Mouse (Mus musculus) adipocyte (in vitro differentiated cells): Measurements from ENCODE around the gene Pdzd9.
"Not testable (repeated sequence)": the region's sequence is repeated elsewhere in the genome, so short reads cannot be mapped to it uniquely, and the experiment has no call there.

ENCODE experiments used
- DNase-seq: peaks from one replicate; pipeline ENCODE4 v3.0.0-alpha.2; 2016; ENCODE audit warnings: low spot score

Pdzd9 gene

DNA sequence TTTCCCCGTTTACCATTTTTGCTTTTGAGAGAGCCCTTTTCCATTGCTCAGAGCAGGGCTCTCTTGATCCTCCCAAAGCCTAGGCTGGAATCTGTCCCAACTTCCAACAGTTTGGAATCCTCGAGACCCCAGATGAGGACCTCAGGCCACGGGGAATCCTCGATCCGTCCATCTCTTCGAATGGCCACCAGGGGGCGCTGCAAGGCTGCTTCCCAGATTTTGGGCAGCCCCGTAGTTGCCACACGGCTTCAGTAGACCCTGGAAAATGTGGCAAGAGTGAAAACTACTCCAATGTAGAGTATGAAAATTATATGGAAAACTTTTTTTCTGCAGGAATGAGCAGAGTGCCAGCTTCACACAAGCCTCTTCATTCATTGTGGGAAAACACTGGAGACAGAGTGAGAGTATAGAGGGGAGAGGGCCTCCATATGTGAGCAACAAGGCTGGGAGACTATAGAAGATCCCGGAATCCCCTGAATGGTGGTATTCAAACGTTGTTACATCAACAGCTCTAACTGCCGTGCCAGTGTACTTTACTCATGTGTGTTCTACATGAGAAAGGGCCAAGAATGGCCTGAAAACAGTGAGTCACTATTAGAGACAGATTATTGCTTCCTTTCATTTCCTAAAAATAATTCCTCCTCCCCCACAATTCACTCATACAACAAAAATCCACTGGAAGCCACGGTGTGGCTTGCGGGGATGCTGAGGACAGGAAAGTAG, at the start of gene Pdzd9:
Gene Pdzd9, minus strand, starts transcription at position 191 of the 723 bp plus-strand sequence.
- DNase-seq = peak; percentile 76

DNA sequence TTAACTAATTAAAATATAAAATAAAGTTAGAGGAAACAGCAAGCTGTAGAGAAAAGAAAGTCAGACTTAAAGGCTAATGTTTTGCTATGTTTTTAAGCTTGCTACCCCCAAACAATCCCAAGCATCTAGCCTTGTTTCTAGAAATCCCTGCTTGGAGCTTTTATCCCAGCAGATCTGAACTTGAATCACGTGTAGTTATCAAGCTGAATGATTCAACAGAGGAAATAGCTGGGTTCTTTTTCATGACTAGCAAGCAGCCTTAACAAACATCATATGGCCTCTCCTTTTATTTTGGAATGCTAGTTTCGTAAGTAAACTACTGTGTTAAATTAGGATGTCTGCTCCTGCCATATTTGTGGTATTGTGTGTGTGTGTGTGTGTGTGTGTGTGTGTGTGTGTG, 47.1 kb upstream of the Pdzd9 start:
- DNase-seq = no peak

DNA sequence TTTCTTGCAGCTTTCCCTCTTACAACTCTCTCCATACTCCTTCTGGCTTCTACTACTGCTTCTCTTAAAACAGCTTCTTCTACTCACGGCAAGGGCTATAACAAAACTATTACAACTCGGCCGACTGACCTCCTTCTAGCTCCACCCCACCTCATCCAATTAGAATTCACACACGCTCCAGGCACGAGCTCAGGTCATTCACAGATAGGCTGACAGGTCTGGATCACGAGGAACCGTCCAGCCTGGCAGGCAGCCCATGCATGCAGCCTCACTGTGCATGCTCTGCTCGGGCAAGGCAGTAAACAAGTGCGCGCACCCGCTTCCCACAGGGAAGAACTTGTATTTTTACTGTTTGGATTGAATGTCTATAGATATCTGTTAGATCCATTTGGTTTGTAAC, 43.8 kb upstream of the Pdzd9 start:
- not testable (repeated sequence) for DNase-seq

DNA sequence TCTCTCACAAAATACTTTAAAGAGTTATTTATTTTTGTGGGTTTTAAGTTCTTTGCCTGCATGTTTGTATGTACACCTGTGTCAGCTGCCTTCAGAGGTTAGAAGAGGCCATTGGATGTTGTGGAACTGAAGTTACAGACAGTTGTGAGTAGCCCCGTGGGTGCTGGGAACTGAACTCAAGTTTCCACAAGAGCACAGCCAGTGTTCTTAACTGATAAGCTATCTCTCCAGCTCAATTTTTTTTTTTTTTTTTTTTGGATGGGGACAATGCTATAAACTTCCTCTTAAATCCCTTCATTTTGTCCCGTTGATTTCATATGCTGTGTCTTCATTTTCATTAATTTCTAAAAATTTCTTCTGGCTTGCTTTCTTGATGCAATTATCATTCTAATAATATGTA, 43.1 kb upstream of the Pdzd9 start:
- no peak for DNase-seq

DNA sequence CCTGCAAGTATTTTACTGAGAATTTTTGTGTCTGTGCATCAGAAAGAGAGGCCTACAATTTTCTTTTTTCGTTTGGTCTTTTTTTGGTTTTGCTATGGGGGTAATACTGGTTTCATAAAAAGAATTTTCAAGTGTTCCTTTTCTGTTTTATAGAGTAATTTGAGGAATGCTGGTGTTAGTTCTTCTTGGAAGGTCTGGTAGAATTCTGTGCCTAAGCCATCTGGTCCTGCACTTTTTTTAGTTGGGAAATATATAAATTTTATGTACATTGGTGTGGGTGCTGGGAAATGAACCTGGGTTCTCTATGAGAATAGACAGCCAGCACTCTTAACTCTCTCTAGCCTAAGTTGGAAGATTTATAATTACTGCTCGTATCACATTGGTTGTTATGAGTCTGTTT, 41.9 kb upstream of the Pdzd9 start:
- no peak for DNase-seq

DNA sequence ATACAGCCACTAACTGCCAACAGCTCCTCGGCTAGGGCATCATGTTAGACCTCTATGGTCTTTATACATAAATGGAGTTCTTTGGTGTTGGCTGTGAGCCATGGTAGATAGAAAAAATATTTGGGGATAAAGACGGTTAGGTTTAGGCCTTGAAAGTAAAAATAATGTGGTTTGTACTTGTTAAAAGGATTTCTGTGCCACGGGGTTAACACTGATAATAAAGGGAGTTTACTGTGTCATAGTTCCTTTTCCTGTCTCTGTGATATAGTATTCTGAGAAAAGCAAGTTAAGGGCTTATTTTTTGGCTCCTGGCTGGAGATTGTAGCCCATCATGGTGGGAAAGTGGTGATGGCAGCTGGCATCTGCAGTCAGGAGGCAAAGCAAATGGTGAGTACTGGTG, 33.7 kb upstream of the Pdzd9 start:
- no peak for DNase-seq

DNA sequence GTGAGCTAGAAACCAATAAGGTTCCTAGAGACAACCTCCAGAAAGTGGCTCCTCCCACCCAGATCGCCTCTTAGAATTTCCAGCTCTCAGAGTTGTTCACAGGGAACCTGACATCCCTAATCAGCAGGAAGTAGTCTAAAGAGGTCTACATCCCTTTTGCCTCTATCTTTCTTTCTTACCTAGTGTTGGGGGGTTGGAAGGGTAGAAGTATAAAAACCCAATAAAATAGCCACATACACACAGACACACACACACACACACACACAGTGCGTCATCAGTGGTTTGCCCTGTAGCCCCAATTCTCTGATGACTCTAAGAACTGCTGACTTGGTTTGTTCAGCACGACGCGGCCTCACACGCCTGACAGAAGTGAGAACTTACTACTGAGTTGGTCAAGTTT, 29.4 kb upstream of the Pdzd9 start:
- DNase-seq = no peak

DNA sequence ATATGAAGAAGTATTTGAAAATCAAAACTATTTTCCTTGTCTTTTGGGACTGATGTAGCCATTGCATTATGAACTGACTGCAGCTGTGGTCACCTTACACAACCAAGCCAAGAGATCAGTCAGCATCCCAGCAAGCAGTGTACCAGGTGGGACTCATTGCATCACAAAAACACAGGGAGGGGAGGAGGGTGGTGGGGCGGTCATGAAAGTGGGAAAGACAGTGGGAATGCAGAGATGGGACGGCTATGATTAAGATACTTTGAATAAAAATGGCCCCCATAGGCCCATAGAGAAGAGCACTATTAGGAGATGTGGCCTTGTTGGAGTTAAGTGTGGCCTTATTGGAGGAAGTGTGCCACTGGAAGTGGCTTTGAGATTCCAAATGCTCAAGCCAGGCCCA, 26.2 kb upstream of the Pdzd9 start:
- DNase-seq = no peak

DNA sequence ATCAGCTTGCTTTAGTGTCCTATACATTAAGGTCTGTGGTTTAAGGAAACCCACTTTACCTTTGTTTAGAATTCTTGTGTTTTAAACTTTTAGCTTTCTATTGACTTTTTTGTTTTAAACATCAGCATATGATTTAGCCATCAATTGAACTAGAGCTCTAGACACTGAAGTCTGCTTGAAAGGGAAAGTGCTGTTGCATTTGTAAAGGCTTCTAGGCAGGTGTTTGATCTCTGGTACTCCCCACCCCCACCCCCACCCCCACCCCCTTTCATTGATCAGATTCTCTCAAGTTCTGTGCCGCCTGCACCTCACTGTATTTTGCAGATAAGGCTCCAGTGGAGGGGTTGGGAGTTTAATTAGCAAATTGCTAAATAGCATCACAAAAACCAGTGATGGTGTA, 25.5 kb upstream of the Pdzd9 start:
- DNase-seq = no peak

DNA sequence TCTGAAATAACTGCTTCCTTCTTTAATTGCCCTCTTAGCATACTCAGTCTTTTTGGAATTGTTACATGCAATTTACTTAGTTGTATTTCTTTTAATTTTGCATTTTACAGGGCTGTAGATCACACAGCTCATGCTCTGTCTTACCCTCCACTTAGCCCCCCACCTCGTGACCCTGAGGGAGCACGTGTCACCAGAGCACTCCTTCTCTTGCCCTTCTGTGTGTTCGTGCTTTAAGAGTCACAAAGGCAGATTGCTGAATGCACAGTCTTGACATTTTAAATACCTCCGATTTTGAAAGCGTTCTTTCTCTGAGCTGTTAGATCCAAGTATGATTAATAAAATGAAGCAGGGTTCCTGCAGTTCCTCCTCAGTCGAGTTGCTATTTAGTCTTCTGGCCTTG, 25.1 kb upstream of the Pdzd9 start:
- no peak for DNase-seq

DNA sequence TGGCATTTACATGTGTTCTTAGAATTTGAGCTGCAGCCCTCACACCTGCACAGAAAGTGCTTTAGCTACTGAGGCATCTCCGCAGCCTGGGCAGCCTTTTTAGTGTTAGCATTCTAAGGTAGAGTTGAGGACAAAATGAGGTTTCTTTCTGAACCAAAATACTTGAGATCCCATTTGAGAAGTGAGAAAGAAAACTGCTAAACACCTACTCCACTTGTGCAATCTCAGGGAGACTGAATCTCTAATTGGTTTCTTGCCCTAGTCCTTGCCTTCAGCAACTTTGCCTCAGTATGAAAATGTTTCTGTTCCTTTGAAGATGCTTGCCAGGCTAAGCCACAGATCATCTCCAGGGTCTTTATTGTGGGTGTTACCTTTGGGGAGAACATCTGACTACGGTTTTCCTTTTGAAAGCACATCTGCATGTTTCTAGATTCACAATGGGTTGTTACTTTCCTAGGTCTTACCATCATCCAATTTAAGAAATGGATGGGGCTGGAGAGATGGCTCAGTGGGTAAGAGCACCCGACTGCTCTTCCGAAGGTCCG, 23.8 kb upstream of the Pdzd9 start:
- no peak for DNase-seq

DNA sequence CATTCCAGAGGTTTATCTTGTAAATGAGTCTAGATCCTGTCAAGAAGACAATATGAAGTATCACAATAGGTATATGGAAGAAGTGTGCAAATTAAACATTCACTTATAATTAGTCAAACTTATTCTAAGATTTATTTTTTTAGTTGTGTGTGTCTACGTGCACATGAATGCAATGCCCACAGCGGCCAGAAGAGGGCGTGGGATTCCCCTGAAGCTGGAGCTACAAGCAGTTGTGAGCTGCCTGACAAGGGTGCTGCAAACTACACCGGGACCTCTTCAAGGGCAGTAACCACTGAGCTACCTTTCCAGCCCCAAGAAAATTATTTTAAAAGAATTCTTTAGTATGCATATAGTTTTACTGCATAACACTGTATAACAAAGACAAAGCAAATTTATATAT, 20.5 kb upstream of the Pdzd9 start:
- DNase-seq = no peak

DNA sequence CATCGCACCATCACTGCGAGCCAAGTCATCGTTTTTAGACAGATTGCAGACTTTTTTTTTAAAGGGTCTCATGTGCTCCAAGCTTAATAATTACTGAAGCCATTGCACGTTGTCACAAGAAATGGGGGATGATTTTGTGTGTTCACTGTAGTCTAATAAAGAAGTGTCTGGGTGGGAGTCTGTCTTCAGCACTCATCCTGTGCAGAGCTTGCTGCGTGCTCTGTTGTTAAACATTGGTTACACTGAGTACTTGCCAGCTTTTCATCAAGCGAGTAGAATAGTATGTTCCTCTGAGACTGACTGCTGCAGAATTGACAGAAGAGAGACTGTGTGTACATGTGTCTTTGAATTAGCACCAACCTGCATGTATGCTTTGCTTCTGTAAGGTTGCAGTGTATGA, 15.1 kb upstream of the Pdzd9 start:
- no peak for DNase-seq

DNA sequence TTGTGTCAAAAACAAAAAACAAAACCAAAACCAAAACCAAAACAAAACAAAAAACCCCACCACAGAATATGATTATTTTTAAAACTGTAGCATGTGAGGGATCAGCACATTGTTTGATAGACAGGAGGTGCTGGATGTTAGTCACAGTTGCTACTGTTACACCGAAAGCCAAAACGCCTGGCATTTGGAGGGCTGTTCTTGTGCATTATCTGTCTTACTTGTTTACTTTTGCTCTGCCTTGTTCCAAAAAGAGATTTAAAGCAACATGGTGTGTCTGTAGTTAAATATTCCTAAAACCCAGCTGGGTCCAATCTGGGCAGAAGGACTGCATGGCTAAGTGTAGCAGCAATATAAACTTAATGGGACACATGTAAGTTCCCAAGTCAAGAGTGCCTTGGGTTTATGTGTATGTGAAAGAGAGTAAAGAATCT, 14.6 kb upstream of the Pdzd9 start:
- no peak for DNase-seq

DNA sequence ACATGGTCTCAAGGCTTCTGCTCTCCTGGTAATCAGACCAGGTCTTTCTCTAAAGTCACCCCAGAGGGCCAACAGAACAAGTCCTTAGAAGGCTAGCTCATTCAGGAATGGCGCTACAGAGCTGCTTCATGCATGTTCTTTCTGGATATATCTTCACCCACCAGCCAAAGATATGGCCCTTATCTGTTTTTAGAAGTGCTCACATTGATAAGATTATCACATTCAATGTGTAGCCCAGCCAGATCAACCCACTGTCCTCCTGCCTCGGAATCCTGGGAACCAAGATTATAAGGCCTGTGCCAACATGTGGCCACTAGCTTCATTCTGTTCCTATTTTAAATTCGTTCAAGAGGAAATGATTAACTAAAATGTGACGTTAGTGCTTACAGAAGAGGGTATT, 11.9 kb upstream of the Pdzd9 start:
- DNase-seq = no peak

DNA sequence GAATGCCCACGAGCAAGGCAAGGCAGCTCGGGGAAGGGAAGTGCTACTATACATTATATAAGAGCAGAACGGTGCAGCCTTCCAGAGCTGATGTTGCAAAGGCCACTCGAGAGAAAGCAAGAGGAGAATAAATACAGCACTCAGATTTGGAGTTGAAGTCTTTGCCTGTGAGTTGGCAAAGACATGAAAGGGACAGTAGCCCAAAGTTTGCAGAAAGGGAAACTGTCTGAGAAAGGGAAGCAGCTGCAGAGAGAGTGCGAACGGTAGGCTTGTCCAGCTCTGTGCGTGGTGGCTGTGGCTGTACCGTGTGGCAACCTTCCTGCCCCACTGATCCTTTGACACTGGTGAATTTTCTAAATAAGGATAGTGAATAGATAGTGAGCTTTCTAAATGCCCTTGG, 8.9 kb upstream of the Pdzd9 start:
- DNase-seq = peak; percentile 40

DNA sequence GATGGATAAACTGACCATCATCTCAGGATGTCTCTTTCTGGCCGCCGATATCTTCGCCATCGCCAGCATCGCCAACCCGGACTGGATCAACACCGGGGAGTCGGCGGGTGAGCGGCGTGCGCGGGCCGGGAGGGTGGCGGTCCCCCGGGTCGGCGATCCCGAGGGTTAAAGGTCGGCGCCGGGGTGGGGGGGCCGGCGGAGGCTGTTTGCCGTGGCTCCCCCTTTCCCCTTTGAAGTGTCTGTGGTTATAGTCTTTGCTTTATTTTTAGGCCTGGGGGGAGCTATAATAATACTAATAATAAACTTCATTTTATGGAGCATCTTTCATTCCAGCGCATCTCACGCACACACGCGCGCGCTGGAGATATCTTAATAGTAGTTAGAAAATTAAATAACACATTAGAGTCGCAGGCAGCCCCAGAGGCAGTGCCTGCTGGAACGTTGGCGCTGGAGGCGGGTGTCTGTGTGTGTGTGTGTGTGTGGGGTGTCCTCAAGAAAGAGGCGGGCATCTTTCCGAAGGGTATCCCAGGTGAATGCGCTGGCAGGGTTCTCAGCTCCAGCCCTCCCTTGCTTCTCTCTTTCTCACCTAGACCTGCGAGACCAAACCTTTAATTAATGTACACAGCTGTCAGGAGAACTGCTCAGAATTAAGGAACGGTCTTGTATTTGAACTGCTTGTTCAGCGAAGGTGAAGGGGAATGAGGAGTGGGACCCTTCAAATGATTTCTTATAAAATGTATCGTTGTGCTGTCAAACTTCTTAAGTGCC, 7.8 kb upstream of the Pdzd9 start:
- DNase-seq = no peak

DNA sequence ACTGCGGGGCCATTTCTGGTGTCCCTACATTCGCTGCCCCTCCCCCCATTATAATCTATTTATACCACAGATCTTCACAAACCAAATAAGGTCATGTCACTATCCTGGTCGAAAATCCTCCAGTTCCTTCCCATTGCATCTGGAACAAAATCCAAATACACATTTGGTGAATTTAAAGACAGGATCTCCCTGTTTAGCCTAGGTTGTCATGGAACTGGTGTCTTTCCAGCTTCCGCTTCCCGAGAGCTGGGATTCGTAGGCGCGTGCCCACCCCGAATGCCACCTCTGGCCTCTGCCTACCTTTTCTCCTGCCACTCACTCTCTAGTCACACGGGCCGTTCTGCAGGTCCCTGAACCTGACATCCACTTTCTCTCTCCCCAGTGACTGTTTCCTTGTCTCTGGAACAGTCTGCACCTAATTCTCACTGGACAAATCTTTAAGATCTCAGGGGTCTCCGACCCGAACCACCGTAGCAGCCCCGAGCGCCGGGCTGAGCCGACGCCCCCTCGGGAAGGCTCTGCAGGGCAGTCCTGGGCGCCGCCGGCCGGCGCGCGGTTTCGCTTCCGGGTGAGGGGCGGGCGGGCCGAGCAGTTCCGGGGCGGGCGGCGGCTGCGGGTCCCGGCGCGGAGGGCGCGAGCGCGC, 7.0 kb upstream of the Pdzd9 start, which contains the start of gene Mosmo:
Gene Mosmo, plus strand, starts transcription at position 618 of the 643 bp plus-strand sequence.
- peak; percentile 51 for DNase-seq

DNA sequence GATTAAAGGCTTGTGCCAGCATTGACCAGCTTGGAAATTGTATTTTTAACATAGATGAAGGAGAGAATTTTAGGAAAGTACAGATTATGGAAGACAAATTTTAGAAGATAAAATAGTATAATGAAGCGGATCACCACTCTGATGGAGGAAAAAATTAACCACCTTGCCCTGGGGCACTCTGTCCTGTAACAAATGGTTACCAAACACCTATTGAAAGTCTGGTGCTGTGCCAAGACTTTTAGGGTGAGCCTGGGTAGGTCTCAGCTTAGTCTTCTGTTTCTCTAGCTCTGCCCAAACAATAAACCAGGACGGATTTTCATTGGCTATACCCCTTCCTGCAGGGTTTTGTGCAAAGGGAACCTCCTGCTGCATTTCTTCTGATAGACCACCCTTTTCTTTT, 1.1 kb upstream of the Pdzd9 start:
- DNase-seq = no peak

DNA sequence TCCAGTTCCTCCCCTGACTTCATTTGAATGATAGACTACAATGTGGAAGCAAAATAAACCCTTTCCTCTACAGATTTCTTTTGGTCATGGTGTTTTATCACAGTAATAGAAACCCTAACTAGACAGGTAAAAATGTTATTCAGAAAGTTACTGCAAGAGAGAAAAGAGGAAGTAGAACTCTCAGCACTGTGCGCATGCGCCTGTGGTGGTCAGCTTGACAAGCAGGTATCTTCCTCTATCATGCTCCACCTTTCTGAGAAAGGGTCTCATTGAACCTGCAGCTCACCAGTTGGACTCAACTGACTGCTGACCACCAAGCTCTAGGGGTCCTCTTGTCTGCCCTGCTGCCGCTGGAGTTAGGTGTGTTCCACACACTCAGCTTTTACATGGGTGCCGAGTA, 8.1 kb downstream of the Pdzd9 start:
- DNase-seq = no peak

DNA sequence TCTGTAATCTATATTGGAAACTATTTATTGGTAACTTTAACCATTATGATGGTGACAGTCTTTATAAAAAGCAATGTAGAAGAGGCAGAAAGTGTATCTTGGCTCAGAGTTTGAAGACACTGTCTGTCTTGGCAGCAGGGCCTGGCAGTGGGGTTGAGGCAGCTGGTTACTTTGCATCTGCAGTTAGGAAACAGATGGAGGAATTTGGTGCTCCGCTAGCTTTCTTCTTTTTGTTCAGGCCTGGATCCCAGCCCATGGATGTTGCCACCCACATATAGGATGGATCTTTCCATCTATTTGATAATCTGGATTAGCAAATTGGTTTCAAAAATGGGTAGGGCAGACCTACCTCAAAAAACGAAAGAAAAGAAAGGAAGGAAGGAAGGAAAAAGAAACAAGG, 22.3 kb downstream of the Pdzd9 start:
- DNase-seq = no peak

DNA sequence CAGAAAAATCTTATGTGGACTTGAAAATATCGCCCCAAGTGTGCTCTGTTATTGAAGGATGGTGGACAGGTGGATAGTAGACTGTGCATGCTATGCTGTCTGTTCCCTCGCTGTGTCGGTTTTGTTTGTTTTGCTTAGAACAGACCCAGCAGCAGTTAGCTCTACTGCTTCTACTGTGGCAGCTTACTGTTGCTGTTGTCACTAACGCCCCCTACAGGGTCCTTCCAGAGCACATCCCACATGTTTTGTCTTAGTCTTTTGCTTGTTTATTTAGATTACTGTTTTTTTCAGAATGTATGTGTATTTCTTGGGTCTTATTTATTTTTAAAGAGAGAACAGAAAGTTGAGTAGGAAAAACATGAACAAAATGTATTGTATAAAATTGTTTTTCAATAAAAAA, 26.9 kb downstream of the Pdzd9 start:
- no peak for DNase-seq

DNA sequence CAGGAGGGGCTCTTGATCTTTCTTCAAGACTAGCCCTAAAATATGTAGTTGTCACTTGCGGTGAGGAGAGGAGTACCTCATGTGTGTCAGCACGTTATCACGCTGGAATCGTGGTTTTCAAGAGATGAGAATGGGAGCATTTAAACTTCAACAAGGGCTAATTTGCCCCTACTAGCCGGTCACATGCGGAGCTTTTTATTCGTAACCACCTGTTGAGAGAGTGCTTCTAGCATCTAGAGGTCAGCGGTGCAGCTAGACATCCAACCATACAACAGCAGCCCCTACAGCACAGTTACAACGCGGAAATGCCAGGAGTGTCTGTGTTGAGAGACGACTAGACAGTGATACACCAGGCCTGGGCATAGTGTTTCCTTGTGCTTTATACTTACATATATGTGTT, 34.3 kb downstream of the Pdzd9 start:
- DNase-seq = peak; percentile 16
